Mouse (Mus musculus) embryonic stem cell, embryonic (primary cell): ENCODE data around the gene Etv6.

Experiments
- CTCF ChIA-PET, 4 experiments: fragments of 300-600 bp in 2 of 4; fragments of 350-600 bp in 2 of 4; sonication (Branson Sonifier 250); formaldehyde crosslinking; loops; one replicate each; lab custom pipeline; 2022; ENCODE audit warnings: inconsistent platforms in 2 of 4; lab: Charles Lee
- POLR2A ChIA-PET, 4 experiments: fragments of 300-600 bp in 2 of 4; fragments of 350-600 bp in 2 of 4; sonication (Branson Sonifier 250); formaldehyde crosslinking; loops; one replicate each; lab custom pipeline; 2022; ENCODE audit warnings: antibody characterized with exemption in 4 of 4, inconsistent platforms in 1 of 4; lab: Charles Lee

Etv6 gene

GRCm38 (mm10) chr6:134157533-134158115, 122.1 kb downstream of the Etv6 start:
- ChIA-PET POLR2A (interaction anchor here in 1 of 4 experiments (0.8 kb wide), 1 partner anchor 10 kb away, joined by 4 read pairs; no protein-coding TSS in a partner anchor), CTCF (interaction anchor here in 1 of 4 experiments (0.6 kb wide), 1 partner anchor 35 kb away, joined by 3 read pairs; no protein-coding TSS in a partner anchor)

- POLR2A ChIA-PET = no interaction called here
Measured at GRCm38 (mm10) chr6:134158201-134158600, 122.7 kb downstream of the Etv6 start.

DNA sequence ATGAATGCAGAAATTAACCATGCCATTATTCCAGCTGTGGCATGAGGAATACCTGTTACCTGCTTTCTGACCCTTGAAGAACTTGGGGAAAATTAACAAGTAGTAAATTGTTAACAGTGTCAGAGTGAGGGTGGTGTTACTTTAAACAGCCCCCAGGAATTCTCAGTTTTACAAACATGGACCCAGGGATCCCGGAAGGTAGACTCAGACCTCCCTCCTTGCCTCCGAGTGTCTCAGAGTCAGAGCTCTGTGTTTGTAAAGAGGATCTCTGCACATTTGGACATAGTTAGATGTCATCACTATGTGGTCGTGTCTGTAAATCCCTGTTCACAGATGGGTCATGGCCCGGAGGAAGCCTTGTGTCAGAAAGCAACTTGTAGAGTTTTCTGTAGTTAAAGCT, 124.2 kb downstream of the Etv6 start:
- ChIA-PET CTCF (no interaction called here), POLR2A (no interaction called here)

More at GRCm38 (mm10) chr6:134158201-134158600, 122.7 kb downstream of the Etv6 start:
- CTCF ChIA-PET = no interaction called here

DNA sequence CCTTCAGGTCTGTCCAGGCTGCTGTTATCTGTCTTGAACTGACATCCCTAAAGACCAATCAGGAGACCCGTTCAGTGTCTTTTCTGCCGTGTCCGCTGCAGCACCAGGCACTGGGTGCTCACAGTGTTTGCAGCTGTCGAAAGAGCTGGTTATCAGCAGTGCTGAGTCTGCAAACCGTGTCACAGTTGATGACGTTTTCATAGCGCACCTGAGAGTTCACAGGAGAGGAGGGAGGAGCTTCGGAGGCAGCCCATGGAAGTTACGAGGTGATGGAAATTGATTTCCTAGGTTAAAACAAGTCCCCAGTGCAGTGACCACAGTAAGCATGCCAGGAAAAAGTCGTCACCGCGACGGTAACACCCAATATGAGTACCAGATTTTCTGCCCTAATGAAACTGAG, 125.5 kb downstream of the Etv6 start:
- ChIA-PET CTCF (no interaction called here), POLR2A (interaction anchor here in 2 of 4 experiments (0.5 to 1.7 kb wide), 4 partner anchors 12 to 418 kb away, joined by 3 to 5 read pairs (median 3); no protein-coding TSS in a partner anchor)

GRCm38 (mm10) chr6:134163346-134163745, 127.8 kb downstream of the Etv6 start:
- POLR2A ChIA-PET = interaction anchor here in 1 of 4 experiments (0.6 kb wide), 1 partner anchor 757 kb away, joined by 9 read pairs; no protein-coding TSS in a partner anchor
- CTCF ChIA-PET = interaction anchor here in 1 of 4 experiments (0.6 kb wide), 1 partner anchor 629 kb away, joined by 3 read pairs; no protein-coding TSS in a partner anchor

GRCm38 (mm10) chr6:134164356-134164755, 128.9 kb downstream of the Etv6 start:
- ChIA-PET POLR2A (interaction anchor here in 2 of 4 experiments (0.6 to 1.6 kb wide), 4 partner anchors 11 to 1138 kb away, joined by 3 to 6 read pairs (median 4); no protein-coding TSS in a partner anchor), CTCF (interaction anchor here in 1 of 4 experiments (0.6 kb wide), 1 partner anchor 699 kb away, joined by 5 read pairs; no protein-coding TSS in a partner anchor)

GRCm38 (mm10) chr6:134165012-134165411, 129.5 kb downstream of the Etv6 start:
- CTCF ChIA-PET = no interaction called here
- POLR2A ChIA-PET = interaction anchor here in 1 of 4 experiments (1.2 to 1.6 kb wide), 2 partner anchors 12 to 14 kb away, joined by 3 to 6 read pairs; no protein-coding TSS in a partner anchor

GRCm38 (mm10) chr6:134167963-134168362, 132.5 kb downstream of the Etv6 start:
- CTCF ChIA-PET = no interaction called here
- POLR2A ChIA-PET = interaction anchor here in 2 of 4 experiments (0.6 to 1.5 kb wide), 5 partner anchors 9 to 54 kb away, joined by 3 to 5 read pairs (median 3); no protein-coding TSS in a partner anchor

- CTCF ChIA-PET = no interaction called here
- POLR2A ChIA-PET = interaction anchor here in 2 of 4 experiments (0.6 to 1.5 kb wide), 2 partner anchors 9 to 41 kb away, joined by 4 to 5 read pairs; no protein-coding TSS in a partner anchor
Measured at GRCm38 (mm10) chr6:134168799-134169198, 133.3 kb downstream of the Etv6 start.

DNA sequence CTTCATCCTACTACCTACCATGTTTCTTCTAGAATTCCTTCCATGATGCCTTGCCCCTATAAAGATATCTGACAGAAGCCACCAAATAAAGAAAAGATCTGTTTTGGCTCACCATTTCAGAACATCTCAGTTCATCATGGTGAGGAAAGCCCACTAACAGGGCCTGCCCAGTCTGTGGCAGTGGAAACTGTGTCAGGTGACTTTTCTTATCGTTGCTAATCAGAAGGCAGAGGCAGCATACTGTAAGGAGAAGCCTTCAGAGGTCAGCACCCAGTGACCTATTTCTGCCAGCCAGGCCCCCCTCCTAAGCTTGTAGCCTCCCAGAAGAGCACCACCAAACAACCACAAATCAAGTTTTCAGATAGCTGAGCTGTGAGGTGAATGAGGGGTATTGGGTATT, 135.7 kb downstream of the Etv6 start:
- ChIA-PET CTCF (interaction anchor here in 1 of 4 experiments (1.4 kb wide), 1 partner anchor 11 kb away, joined by 3 read pairs; no protein-coding TSS in a partner anchor), POLR2A (interaction anchor here in 1 of 4 experiments (0.6 kb wide), 1 partner anchor 121 kb away, joined by 3 read pairs; no protein-coding TSS in a partner anchor)

- POLR2A ChIA-PET = interaction anchor here in 1 of 4 experiments (0.6 to 1.7 kb wide), 4 partner anchors 8 to 122 kb away, joined by 3 to 5 read pairs (median 3); no protein-coding TSS in a partner anchor
- CTCF ChIA-PET = interaction anchor here in 1 of 4 experiments (1.4 kb wide), 1 partner anchor 10 kb away, joined by 3 read pairs; no protein-coding TSS in a partner anchor
Measured at GRCm38 (mm10) chr6:134171906-134172728, 136.6 kb downstream of the Etv6 start.

DNA sequence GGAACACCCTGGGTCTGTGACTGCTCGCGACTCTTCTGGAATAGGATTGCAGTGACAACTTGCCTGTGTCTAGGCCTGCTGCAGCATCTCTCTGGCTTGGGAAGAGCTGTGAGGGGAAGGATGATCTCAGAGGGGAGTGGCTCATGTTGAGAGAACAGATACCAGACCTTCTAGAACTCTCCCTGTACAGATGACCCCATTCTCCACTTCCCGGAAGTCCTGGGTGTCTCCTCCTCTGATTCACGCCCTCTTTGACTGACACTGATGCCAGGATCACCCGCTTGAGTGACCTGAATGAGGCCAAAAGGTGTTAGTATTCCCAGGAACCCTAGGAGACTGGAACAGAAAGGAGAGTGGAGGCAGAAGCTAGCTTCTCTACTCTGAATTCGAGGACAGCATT, 137.9 kb downstream of the Etv6 start:
- POLR2A ChIA-PET = interaction anchor here in 2 of 4 experiments (0.7 to 1.7 kb wide), 2 partner anchors 12 to 26 kb away, joined by 3 to 5 read pairs; no protein-coding TSS in a partner anchor
- CTCF ChIA-PET = no interaction called here

- CTCF ChIA-PET = no interaction called here
Measured at GRCm38 (mm10) chr6:134175059-134175458, 139.6 kb downstream of the Etv6 start.

GRCm38 (mm10) chr6:134177196-134177595, 141.7 kb downstream of the Etv6 start:
- POLR2A ChIA-PET = interaction anchor here in 1 of 4 experiments (1.6 kb wide), 1 partner anchor 9 kb away, joined by 5 read pairs; no protein-coding TSS in a partner anchor
- CTCF ChIA-PET = no interaction called here

More at GRCm38 (mm10) chr6:134175059-134175458, 139.6 kb downstream of the Etv6 start:
- POLR2A ChIA-PET = interaction anchor here in 3 of 4 experiments (0.6 to 1.2 kb wide), 7 partner anchors 9 to 212 kb away, joined by 3 to 7 read pairs (median 4); no protein-coding TSS in a partner anchor

- ChIA-PET POLR2A (interaction anchor here in 1 of 4 experiments (1.1 to 2.3 kb wide), 4 partner anchors 11 to 30 kb away, joined by 3 to 7 read pairs (median 3); no protein-coding TSS in a partner anchor), CTCF (interaction anchor here in 2 of 4 experiments (0.8 to 1.3 kb wide), 2 partner anchors 10 to 63 kb away, joined by 3 read pairs; no protein-coding TSS in a partner anchor)
Measured at GRCm38 (mm10) chr6:134182301-134182948, 146.9 kb downstream of the Etv6 start.

DNA sequence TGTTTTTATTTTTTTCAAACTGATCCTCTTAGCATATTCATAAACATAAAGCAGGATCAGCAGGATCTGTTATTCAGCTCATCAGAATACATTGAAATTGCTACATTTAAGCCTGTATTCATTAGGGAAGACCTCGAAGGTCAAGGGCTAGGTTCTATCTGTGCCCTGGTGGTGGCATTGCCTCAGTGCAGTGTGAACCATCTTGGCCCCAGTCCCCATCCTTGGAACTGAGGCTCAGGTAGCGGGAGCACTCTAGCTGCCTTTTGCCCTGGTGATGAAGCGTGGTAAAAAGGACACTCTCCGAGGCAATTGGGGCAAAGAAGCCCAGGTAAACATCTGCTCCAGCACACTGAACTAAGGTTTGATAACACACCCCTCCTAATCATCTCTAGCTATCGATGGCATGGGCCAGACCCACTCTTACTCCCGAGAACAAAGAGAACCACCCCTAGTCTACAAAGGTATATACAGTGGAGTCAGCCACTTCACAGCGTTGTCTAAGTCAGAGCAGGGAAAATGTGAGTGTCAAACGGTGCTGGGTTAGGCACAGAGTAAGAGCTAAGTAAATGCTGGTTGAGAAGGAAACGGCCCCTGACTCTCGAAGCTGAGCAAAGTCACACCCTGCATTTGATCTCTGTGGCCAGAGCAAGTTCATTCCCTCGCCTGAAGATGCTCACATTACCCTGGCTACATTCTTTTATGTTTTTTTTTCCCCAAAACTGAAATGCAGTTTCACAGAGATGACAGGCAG, 148.3 kb downstream of the Etv6 start:
- ChIA-PET POLR2A (interaction anchor here in 1 of 4 experiments (0.6 to 2.3 kb wide), 4 partner anchors 8 to 448 kb away, joined by 3 to 7 read pairs (median 4); no protein-coding TSS in a partner anchor), CTCF (interaction anchor here in 3 of 4 experiments (0.6 to 0.7 kb wide), 3 partner anchors 46 to 737 kb away, joined by 3 to 6 read pairs (median 4); no protein-coding TSS in a partner anchor)
